Mouse (Mus musculus) stomach, postnatal 0 days (tissue): ENCODE measurements around the gene Slc25a33.

Source experiments
- CTCF ChIP-seq: IDR thresholded peaks from 2 replicates; pipeline ENCODE4 v1.5.1; 2016; ENCODE audit warnings: antibody characterized with exemption, low read depth, mild to moderate bottlenecking, moderate library complexity
- EP300 ChIP-seq: optimal IDR thresholded peaks from 2 replicates; pipeline ENCODE3; 2016; ENCODE audit warnings: antibody characterized with exemption

GRCm38 (mm10) chr4:149763335-149763734, 10.7 kb downstream of the Slc25a33 start:
- TF ChIP-seq CTCF (no peak), EP300 (no peak)
